Mouse (Mus musculus): ENCODE data around the gene Smg9. TPM values are rescaled to one million over a fixed set of nuclear protein-coding genes. Genes with fewer than 3 reads are reported as not detected.

Smg9 gene
- total and polyA plus RNA-seq, 3 experiments, result 54.6 to 95.3 TPM; not detected in 1

DNA sequence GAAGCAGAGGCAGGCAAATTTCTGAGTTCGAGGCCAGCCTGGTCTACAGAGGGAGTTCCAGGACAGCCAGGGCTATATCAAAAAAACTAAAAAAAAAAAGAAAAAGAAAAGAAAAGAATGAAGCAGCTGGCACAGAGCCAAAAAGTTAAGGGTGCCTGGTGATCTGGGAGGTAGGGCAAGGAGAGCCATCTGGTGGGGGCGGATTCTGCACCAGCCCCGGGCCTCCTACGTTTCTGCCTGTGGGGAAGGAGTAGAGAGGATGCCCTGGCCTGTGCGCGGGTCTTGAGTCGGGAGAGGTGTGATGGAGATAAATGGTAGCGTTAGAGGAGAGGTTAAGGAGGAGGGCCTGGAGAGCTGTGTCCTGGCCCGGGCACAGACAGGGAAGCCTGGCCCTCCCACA is 8.8 kb downstream of the Smg9 start:
- Histone ChIP-seq H3K4me1 (ENCODE audit: control insufficient read depth in 1 of 2, insufficient read depth in 2 of 2, low read length in 2 of 2) (no peaks in the 10 kb centered on the region), H3K4me3 (ENCODE audit: control insufficient read depth in 1 of 2, insufficient read depth in 1 of 2, low read depth in 2 of 2, low read length in 2 of 2) (no peak overlapping the region), H3K9ac (ENCODE audit: control insufficient read depth, low read depth, low read length, poor library complexity, severe bottlenecking) (no peak overlapping the region), H3K36me3 (ENCODE audit: control insufficient read depth in 1 of 2, insufficient read depth in 2 of 2, low read length in 2 of 2) (peaks cover 0 to 3% of the 10 kb centered on the region in 2 experiments; a peak in 1 of 4 replicates), H3K79me2 (ENCODE audit: control insufficient read depth, insufficient read depth, low read length, poor library complexity) (no peaks in the 10 kb centered on the region), H3K9me3 (replicated peaks; ENCODE audit: insufficient read depth, low read length) (no peaks in the 10 kb centered on the region), H3K27me3 (ENCODE audit: control insufficient read depth in 1 of 2, insufficient read depth in 2 of 2, low read length in 2 of 2) (no peaks in the 10 kb centered on the region), H3K27ac (ENCODE audit: control insufficient read depth, low read depth, low read length) (no peak overlapping the region)
- DNase-seq (ENCODE audit: low read depth, low spot score), result no peak
- TF ChIP-seq SIN3A (IDR thresholded peaks at IDR 0.05; ENCODE audit: low read length), result no peak
- no peak for TF ChIP-seq CHD2 (IDR thresholded peaks at IDR 0.05; ENCODE audit: low read length)
- TF ChIP-seq UBTF (IDR thresholded peaks at IDR 0.05; ENCODE audit: borderline replicate concordance, insufficient read depth, low read depth, low read length), result no peak

DNA sequence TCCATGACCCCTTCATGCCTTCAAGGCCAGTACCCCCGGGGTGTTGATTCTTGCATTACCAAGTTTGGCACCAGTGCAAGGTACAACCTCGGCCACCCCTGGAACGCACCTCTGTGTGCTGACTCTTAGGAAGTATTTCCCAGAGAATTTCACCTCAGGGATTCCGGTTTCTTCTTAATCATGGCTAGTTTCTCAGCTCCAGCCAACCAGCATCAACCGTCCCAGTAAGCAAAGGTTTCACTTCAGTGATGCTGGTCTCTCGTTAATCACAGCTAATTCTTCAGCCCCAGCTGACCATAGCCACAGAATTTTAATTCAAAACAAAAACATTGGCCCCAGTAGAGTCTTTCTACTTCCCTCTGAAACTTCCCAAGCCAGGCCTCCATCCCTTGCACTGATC is 10.7 kb downstream of the Smg9 start:
- Histone ChIP-seq H3K36me3 (ENCODE audit: control insufficient read depth in 1 of 2, insufficient read depth in 2 of 2, low read length in 2 of 2) (peaks cover 0 to 3% of the 10 kb centered on the region in 2 experiments; a peak in 1 of 4 replicates), H3K27me3 (ENCODE audit: control insufficient read depth in 1 of 2, insufficient read depth in 2 of 2, low read length in 2 of 2) (no peaks in the 10 kb centered on the region), H3K4me3 (ENCODE audit: control insufficient read depth in 1 of 2, insufficient read depth in 1 of 2, low read depth in 2 of 2, low read length in 2 of 2) (no peak overlapping the region), H3K27ac (ENCODE audit: control insufficient read depth, low read depth, low read length) (no peak overlapping the region), H3K79me2 (ENCODE audit: control insufficient read depth, insufficient read depth, low read length, poor library complexity) (no peaks in the 10 kb centered on the region), H3K9ac (ENCODE audit: control insufficient read depth, low read depth, low read length, poor library complexity, severe bottlenecking) (no peak overlapping the region), H3K4me1 (ENCODE audit: control insufficient read depth in 1 of 2, insufficient read depth in 2 of 2, low read length in 2 of 2) (no peaks in the 10 kb centered on the region), H3K9me3 (replicated peaks; ENCODE audit: insufficient read depth, low read length) (no peaks in the 10 kb centered on the region)
- TF ChIP-seq BHLHE40 (IDR thresholded peaks at IDR 0.05; ENCODE audit: borderline replicate concordance, low read depth, low read length), result no peak
- 0 out of 4 replicates have a peak, but pooled peaks of 1 of the 2 experiments have one; percentile 6 for TF ChIP-seq POLR2A (IDR thresholded peaks at IDR 0.05; ENCODE audit: control insufficient read depth in 1 of 2, insufficient read depth in 1 of 2, low read depth in 1 of 2, low read length in 2 of 2, poor library complexity in 1 of 2)
- DNase-seq (ENCODE audit: low read depth, low spot score), result no peak

DNA sequence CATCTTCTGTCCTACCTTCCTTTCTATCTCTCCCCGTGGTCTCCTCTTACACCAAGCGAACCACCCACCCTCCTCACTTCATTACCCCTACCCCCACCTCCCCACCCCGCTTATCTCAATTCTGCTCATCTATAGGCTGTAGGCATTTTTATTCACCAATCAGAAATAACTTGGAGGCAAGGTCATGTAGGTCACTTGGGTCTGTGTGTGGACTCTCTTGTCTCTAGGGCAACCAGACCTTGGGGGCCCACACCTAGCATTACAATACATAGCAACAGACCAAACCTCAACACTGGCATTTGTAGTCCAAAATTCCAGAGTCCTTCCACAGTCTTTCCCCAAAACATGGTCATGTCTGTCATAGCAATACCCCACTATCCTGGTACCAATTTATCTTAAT is 11.4 kb downstream of the Smg9 start:
- DNase-seq (ENCODE audit: low read depth, low spot score), result no peak
- H3K4me1 ChIP-seq (ENCODE audit: control insufficient read depth in 1 of 2, insufficient read depth in 2 of 2, low read length in 2 of 2), result no peaks in the 10 kb centered on the region
- no peak for TF ChIP-seq POLR2A (IDR thresholded peaks at IDR 0.05; ENCODE audit: control insufficient read depth in 1 of 2, insufficient read depth in 1 of 2, low read depth in 1 of 2, low read length in 2 of 2, poor library complexity in 1 of 2)
- TF ChIP-seq UBTF (IDR thresholded peaks at IDR 0.05; ENCODE audit: borderline replicate concordance, insufficient read depth, low read depth, low read length), result no peak
- no peak for TF ChIP-seq CHD2 (IDR thresholded peaks at IDR 0.05; ENCODE audit: low read length)
- no peak for TF ChIP-seq TBP (IDR thresholded peaks at IDR 0.05; ENCODE audit: low read depth, low read length)
- TF ChIP-seq ZNF384 (IDR thresholded peaks at IDR 0.05; ENCODE audit: low read depth, low read length), result no peak
- no peak overlapping the region for H3K27ac ChIP-seq (ENCODE audit: control insufficient read depth, low read depth, low read length)
- H3K9me3 ChIP-seq (replicated peaks; ENCODE audit: insufficient read depth, low read length), result no peaks in the 10 kb centered on the region
- H3K4me3 ChIP-seq (ENCODE audit: control insufficient read depth in 1 of 2, insufficient read depth in 1 of 2, low read depth in 2 of 2, low read length in 2 of 2), result no peak overlapping the region
- H3K36me3 ChIP-seq (ENCODE audit: control insufficient read depth in 1 of 2, insufficient read depth in 2 of 2, low read length in 2 of 2), result peaks cover 0 to 3% of the 10 kb centered on the region in 2 experiments; a peak in 1 of 4 replicates
- H3K9ac ChIP-seq (ENCODE audit: control insufficient read depth, low read depth, low read length, poor library complexity, severe bottlenecking), result no peak overlapping the region
- H3K27me3 ChIP-seq (ENCODE audit: control insufficient read depth in 1 of 2, insufficient read depth in 2 of 2, low read length in 2 of 2), result no peaks in the 10 kb centered on the region
- H3K79me2 ChIP-seq (ENCODE audit: control insufficient read depth, insufficient read depth, low read length, poor library complexity), result no peaks in the 10 kb centered on the region

DNA sequence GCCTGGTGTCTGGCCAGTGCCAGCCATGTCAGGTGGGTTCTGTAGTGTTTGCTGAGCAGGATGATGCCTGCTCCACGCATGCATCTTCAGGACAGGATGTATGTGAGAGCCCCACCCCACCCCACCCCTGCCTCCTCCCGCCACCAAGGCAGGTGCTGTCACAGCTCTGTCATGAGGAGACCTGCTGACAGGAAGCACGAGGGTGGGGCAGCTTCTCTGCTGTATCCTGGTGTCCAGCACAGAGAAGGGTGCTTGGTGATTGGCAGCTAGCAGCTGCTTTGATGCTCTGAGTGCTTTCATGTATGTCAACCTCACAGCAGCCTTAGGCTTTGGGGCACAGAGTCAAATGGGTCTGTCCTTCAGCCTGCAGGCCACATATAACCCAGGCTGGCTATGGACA is 14.2 kb downstream of the Smg9 start:
- Histone ChIP-seq H3K4me1 (ENCODE audit: control insufficient read depth in 1 of 2, insufficient read depth in 2 of 2, low read length in 2 of 2) (no peaks in the 10 kb centered on the region), H3K36me3 (ENCODE audit: control insufficient read depth in 1 of 2, insufficient read depth in 2 of 2, low read length in 2 of 2) (peaks cover 0 to 3% of the 10 kb centered on the region in 2 experiments; a peak in 1 of 4 replicates), H3K27ac (ENCODE audit: control insufficient read depth, low read depth, low read length) (no peak overlapping the region), H3K9me3 (replicated peaks; ENCODE audit: insufficient read depth, low read length) (no peaks in the 10 kb centered on the region), H3K79me2 (ENCODE audit: control insufficient read depth, insufficient read depth, low read length, poor library complexity) (no peaks in the 10 kb centered on the region), H3K27me3 (ENCODE audit: control insufficient read depth in 1 of 2, insufficient read depth in 2 of 2, low read length in 2 of 2) (no peaks in the 10 kb centered on the region), H3K4me3 (ENCODE audit: control insufficient read depth in 1 of 2, insufficient read depth in 1 of 2, low read depth in 2 of 2, low read length in 2 of 2) (no peak overlapping the region), H3K9ac (ENCODE audit: control insufficient read depth, low read depth, low read length, poor library complexity, severe bottlenecking) (no peak overlapping the region)
- DNase-seq (ENCODE audit: low read depth, low spot score), result no peak
- TF ChIP-seq USF1 (IDR thresholded peaks at IDR 0.05; ENCODE audit: low read depth, low read length) (no peak), GABPA (IDR thresholded peaks at IDR 0.05; ENCODE audit: low read depth, low read length) (no peak), TAL1 (IDR thresholded peaks at IDR 0.05; ENCODE audit: low read length) (no peak), RAD21 (IDR thresholded peaks at IDR 0.05; ENCODE audit: low read depth, low read length) (no peak), MEF2A (IDR thresholded peaks at IDR 0.05; ENCODE audit: extremely low read depth, insufficient replicate concordance, low read depth, low read length, poor library complexity, severe bottlenecking) (no peak), ZKSCAN1 (IDR thresholded peaks at IDR 0.05; ENCODE audit: low read depth, low read length) (no peak), MYB (IDR thresholded peaks at IDR 0.05; ENCODE audit: low read depth, low read length) (no peak), ETS1 (IDR thresholded peaks at IDR 0.05; ENCODE audit: low read depth, low read length) (no peak), NELFE (IDR thresholded peaks at IDR 0.05; ENCODE audit: low read depth, low read length) (no peak), ZNF384 (IDR thresholded peaks at IDR 0.05; ENCODE audit: low read depth, low read length) (no peak), ELF1 (IDR thresholded peaks at IDR 0.05; ENCODE audit: low read depth, low read length) (no peak), MAFK (IDR thresholded peaks at IDR 0.05; ENCODE audit: borderline replicate concordance, low read depth, low read length) (no peak), JUND (IDR thresholded peaks at IDR 0.05; ENCODE audit: low read depth, low read length) (no peak), SIN3A (IDR thresholded peaks at IDR 0.05; ENCODE audit: low read length) (no peak), ZMIZ1 (IDR thresholded peaks at IDR 0.05; ENCODE audit: low read depth, low read length) (no peak)
